Mouse (Mus musculus) mouse trophoblast stem cell (cell line): ENCODE measurements at regions not wholly inside any gene's neighbourhood (a gene's known extent, or its start where the extent isn't known, plus 50 kb on each side); places are given as distances from the start of the nearest gene placed in this dataset.

Experiments used
- in situ Hi-C, 2 experiments: fragments of 300-500 bp; cut with MseI, MboI; formaldehyde crosslinking; loops; 2 replicates in 1 of 2; 3 replicates in 1 of 2; pipeline ENCODE4 v1.15.1; 2025

DNA sequence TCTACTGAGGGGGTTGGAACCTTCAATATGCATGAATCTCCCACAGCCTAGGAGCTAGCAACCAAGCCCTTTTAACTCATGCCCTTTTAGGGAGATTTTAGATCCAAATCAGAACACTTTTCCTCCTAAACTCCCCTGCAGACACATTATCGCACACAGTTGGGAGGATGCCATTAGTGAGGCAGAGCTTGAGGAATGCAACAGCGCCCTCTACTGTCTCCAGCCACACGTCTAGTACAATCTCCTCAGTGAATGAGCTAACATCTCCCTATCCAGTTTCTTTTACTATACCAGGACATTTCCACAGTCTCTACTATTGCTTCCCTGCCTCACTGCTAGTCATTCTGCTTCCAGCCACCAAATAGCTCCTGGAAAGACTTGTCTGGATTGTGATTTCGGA lies 59.3 kb downstream of the 1700080O16Rik start:
- in situ Hi-C loops, result no loop called here

- in situ Hi-C loops, result no loop called here
These were observed 61.0 kb downstream of the 1700080O16Rik start for GRCm38 (mm10) chrX:51911566-51911965.

GRCm38 (mm10) chrX:51910576-51910975 lies 62.0 kb downstream of the 1700080O16Rik start:
- in situ Hi-C loops, result no loop called here

- in situ Hi-C loops, result loop anchor here in 1 of 2 experiments (10.0 kb wide), 1 partner anchor 476 kb away; no protein-coding TSS in a partner anchor
These were observed 74.1 kb downstream of the 1700080O16Rik start for GRCm38 (mm10) chrX:51898445-51898844.

DNA sequence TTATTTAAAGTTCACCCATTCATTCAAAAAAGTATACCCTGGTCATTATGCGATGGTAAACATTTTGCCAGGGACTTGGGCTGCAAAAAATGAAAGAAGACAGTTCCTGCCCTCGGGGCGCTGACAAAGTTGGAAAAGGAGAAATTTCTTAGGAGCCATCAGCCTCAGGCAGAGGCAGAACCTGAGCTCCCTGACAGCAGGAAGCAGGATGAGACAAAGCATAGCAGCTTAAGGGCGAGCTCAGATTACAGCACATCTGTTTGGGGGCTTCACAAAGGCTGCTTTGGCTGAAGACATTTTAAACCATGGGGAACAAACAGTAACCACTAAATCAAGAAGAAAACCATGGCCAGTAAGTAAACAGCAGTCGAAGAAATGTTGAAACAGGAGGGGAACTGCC lies 75.5 kb downstream of the 1700080O16Rik start:
- in situ Hi-C loops, result loop anchor here in 1 of 2 experiments (10.0 kb wide), 1 partner anchor 478 kb away; no protein-coding TSS in a partner anchor

- in situ Hi-C loops, result loop anchor here in 1 of 2 experiments (10.0 kb wide), 1 partner anchor 479 kb away; no protein-coding TSS in a partner anchor
These were observed 76.9 kb downstream of the 1700080O16Rik start for GRCm38 (mm10) chrX:51895646-51896190.

DNA sequence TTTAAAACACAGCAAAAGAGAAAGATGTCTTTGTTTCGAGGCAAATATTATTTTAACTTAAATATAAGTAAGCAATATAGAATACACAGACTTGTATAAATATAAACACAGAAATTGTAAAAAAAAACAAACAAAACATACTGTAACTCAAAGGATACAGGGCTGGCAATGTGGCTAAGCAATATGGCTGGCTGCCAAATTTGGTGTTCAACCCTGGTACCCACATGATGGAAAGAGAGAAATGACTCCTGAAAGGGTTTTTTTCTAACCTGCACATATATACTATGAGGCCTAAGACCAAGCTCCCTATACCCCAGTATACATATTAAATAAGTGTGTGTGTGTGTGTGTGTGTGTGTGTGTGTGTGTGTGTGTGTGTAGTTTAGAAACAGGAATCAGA lies 79.9 kb downstream of the 1700080O16Rik start:
- in situ Hi-C loops, result loop anchor here in 1 of 2 experiments (10.0 kb wide), 1 partner anchor 482 kb away; no protein-coding TSS in a partner anchor

GRCm38 (mm10) chrX:51886129-51886528 lies 85.1 kb upstream of the Usp26 start:
- in situ Hi-C loops, result no loop called here
